Mouse (Mus musculus) stomach, postnatal 0 days (tissue): ENCODE measurements at regions not wholly inside any gene's neighbourhood (a gene's known extent, or its start where the extent isn't known, plus 50 kb on each side); places are given as distances from the start of the nearest gene placed in this dataset.

Experiments
- CTCF ChIP-seq: IDR thresholded peaks from 2 replicates; pipeline ENCODE4 v1.5.1; 2016; ENCODE audit warnings: antibody characterized with exemption, low read depth, mild to moderate bottlenecking, moderate library complexity
- EP300 ChIP-seq: optimal IDR thresholded peaks from 2 replicates; pipeline ENCODE3; 2016; ENCODE audit warnings: antibody characterized with exemption

DNA sequence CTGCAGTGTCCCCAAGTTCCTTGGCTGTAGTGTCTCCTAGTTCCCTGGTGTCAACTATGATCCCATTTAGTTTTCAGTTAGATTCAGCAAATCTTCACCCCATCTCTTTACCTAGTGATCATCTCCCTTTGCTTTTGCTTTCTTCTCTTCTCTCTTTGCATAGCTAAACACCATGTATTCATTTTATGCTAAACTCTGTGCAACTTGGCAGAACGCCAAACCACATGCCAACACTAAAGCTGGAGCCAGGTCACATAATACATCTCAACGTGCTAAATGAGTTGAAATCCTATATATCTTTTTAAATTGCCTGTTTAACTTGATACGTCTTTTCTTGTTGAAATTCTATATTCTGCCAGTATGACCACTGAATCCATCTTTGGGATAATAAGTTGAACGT is 1536.0 kb upstream of the Tenm3 start:
- TF ChIP-seq CTCF, result no peak
- TF ChIP-seq EP300, result no peak
